Mouse (Mus musculus) urinary bladder, postnatal 25 days (tissue): Measurements from ENCODE around the gene Pls1.
A peak's percentile ranks its signal among the peaks of the same experiment; 100 is the strongest.

Experiments used
- DNase-seq: peaks from one replicate; pipeline ENCODE4 v3.0.0; 2022; ENCODE audit warnings: low spot score

Gene Pls1

GRCm38 (mm10) chr9:95801610-95802451 lies 43.3 kb downstream of the Pls1 start:
- no peak for DNase-seq

- no peak for DNase-seq
Observed at GRCm38 (mm10) chr9:95796323-95796722, 48.8 kb downstream of the Pls1 start.

DNA sequence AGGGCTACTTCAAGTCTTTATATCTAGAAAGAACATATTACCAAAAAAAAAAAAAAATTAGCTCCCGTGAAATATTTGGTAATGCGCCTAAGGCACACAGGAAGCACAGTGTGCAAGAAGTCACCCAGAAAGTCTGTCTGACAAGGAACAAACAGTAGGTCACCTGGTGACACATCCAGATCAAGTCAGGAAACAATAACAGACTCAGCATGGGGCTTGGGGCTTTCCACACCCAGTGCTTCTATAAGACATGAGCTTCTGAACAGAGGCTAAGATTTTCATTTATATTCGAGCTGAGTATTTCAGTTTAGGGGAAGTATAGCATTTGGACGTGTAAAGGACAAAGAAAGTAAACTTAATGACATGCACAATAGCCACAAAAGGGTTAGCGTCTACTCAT lies 49.3 kb downstream of the Pls1 start:
- DNase-seq, result no peak

DNA sequence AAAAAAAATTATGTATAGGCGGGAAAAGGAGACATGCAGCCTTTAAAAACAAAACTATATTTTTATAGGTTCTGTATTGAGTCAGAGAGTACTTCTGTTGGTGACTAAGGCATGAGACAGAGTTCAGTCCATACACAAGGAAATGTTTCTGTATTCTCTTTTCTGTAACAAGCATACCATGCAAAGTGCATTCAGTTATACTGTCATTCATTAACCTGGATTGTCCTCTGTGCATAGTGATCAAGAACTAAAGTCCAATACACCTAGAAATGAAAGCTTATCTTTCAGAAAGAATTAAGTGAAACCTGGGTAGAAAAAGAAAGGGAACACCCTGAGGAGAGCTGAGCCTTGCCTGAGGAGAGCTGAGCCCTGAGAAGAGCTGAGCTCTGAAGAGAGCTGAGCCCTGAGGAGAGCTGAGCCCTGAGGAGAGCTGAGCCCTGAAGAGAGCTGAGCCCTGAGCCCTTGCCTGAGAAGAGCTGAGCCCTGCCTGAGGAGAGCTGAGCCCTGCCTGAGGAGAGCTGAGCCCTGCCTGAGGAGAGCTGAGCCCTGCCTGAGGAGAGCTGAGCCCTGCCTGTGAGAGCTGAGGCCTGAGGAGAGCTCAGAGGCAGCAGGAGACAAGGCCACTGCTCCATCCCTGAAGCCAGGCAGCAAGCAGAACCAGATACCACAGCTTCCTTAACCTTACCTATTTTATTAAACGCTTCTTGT lies 49.9 kb downstream of the Pls1 start:
- DNase-seq, result no peak

DNA sequence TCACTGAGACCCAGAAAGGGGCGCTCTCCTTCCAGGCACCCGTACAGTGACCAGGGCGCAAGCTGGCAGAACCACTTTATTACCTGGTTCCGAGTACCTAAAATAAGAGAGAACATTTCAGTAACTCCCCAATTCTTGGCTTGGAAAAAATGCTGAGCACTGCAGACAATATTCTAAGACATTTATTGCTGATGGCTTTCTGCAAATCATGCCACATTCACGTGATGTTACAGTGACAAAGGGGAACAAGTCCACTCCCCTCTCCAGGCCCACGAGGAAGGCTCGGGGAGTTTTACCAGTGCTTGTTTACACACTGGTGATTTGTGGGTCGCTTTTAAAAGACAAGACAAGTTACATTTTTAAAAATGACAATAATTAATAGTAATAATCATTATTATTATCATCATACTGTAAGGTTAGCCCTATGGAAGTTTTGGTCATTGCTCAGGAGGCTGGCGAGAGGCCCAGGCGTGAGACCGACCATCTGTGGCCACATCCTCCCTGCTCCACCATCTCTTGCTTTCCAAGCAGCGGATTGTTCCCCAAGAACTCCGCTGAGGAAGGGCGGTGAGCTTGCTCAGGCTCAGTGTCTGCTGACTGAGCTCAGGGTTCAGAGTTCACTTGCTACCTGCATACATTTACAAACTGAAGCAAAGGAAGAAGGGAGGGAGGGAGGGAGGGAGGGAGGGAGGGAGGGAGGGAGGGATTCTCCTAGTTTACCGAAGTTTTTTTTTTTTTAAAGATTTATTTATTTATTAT lies 50.9 kb downstream of the Pls1 start:
- no peak for DNase-seq

DNA sequence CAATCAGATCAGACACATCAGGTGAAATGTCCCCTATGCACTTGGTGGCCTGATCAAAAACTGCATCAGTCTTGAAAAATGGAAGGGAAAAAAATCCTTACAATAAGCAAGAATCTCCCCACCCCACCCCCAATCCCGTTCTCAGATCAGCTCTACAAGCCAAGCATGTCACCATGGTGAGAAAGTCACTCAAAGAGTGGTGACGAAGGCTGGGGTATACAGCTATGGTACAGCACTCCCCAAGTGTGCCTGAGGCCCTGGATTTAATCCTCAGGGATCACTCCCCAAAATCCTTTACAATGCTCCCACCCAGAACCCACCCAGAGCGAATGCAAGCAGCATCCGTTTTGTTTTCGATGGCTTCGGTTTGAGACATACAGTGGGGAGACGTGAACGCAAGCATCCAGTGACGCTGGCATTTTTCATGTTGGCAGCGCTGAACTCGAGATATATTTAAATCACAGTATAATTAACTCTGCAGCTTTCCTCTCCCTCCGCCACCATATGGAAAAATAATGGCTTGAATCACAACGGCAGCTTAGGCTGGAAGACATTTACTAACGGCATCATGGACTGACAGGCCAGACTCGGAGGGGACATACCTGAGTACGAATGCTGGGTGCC lies 60.1 kb downstream of the Pls1 start:
- no peak for DNase-seq

DNA sequence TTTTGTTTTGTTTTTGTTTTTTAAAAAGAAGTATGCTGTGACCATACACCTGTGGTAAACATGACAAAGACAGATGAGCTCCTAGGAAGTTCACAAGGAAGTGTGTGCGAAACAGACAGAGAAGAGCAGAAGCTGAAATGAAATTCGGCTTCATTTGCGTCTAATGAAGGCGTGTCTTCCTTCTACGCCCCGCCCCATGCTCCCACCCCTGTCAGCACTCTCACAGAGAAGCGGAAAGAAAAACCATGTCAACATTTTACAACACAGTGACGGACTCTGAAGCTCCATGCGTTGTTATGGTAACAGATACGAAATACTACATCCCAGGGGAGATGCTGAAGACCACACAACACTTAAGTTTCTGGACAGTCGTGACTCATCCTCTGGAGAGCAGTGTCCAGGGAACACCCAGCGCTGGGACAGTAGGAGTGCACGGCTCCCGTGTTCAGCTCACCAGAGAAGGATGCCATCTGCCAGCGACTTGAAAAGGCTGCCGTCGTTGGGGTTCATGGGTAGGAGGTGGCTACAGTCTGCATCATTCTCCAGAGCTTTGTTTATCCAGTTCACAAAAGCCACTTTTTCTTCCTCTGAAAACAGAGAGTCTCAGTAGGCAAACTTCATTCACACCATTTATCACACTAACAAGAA lies 61.3 kb downstream of the Pls1 start:
- DNase-seq, result no peak

GRCm38 (mm10) chr9:95771671-95772070 lies 73.4 kb downstream of the Pls1 start:
- DNase-seq, result no peak

GRCm38 (mm10) chr9:95763218-95763617 lies 81.9 kb downstream of the Pls1 start:
- no peak for DNase-seq

DNA sequence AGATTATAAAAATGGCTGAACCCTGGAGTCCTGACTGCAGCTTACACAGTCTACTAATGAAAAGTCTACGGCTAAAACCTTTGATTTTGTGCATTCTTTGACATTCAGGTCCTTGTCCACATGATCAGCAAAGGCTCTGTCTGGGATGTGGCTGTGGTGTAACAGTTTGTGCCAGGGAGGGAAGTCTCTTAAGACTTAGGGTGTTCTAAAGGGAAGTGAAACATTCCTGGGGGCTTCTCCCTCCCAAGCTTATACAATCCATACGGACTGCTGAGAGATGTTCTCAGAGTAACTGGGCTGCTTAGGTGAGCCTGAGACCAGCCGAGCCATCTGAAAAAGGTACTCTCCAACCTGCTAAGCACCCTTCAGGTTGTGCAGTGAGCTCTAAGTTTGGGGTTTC lies 82.9 kb downstream of the Pls1 start:
- no peak for DNase-seq

- no peak for DNase-seq
Observed at GRCm38 (mm10) chr9:95761381-95761780, 83.7 kb downstream of the Pls1 start.

- DNase-seq, result no peak
Observed at GRCm38 (mm10) chr9:95750746-95751145, 94.4 kb downstream of the Pls1 start.

DNA sequence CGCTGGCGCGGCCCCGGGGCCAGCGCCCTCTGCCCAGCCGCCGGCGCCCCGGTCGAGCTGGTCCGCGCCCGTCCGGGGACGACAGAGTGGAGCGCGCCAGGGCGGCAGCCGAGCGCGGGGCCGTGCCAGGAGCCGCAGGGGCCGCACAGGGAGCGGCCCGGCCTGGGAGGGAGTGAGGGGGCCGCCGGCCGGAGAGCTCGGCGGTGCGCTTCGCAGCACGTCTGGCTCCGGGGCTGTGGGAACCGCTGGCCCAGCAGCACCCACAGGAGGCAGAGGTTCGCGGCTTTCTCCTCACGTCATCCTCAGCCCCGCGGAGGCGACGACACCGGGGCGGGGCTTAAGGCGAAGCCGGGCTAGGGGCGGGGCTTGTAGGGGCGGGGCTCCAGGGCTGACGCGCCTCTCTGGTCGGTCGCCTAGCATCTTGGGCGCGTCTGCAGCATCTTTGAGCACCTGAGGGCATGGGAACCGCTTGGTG lies 95.0 kb downstream of the Pls1 start, which contains the start of gene Trpc1:
TSS of gene Trpc1 (minus strand) at position 339 of the 475 bp plus-strand sequence.
- DNase-seq, result peak; percentile 70

DNA sequence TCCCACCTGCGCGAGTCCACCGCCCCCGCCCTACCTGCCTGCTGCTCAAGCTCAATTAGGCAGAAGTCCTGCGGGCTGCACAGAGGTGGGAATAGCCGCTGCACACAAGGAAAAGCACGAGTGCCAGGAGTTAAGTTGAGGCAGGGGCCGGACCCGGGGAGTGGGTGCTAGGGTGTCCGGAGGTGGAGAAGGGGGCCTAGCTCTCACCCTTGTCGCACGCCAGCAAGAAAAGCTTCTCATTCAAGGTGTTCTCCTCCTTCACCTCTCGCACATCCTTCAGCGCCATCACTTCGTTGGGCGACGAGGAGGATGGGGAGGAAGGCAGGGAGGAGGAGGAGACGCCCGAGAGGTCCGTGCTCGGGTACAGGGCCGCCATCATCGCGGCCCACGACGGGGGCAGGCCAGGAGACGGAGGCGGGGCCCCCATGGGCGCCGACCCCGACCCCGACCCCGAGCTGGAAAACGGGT lies 95.6 kb downstream of the Pls1 start:
- DNase-seq, result no peak

GRCm38 (mm10) chr9:95747298-95747697 lies 97.8 kb downstream of the Pls1 start:
- no peak for DNase-seq

GRCm38 (mm10) chr9:95744845-95745613 lies 100.1 kb downstream of the Pls1 start:
- no peak for DNase-seq

GRCm38 (mm10) chr9:95736238-95736637 lies 108.9 kb downstream of the Pls1 start:
- DNase-seq, result no peak

GRCm38 (mm10) chr9:95712574-95712973 lies 132.5 kb downstream of the Pls1 start:
- DNase-seq, result no peak

DNA sequence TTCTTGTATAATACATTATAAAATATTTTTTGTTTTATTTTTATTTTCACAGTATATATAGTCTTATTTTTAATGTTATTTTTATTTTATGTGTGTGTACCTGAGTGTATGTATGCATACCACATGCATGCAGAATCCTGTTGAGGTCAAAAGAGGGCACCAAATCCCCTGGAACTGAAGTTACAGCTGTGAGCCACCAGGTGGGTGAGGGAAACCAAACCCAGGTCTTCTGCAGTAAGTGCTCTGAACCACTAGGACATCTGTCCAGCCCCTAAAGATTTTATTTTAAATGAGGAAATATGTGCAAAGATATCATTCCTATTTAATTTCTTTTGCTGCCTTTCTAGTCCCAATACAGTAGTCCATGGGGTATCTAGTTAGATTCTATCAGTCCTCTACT lies 136.2 kb downstream of the Pls1 start:
- no peak for DNase-seq

DNA sequence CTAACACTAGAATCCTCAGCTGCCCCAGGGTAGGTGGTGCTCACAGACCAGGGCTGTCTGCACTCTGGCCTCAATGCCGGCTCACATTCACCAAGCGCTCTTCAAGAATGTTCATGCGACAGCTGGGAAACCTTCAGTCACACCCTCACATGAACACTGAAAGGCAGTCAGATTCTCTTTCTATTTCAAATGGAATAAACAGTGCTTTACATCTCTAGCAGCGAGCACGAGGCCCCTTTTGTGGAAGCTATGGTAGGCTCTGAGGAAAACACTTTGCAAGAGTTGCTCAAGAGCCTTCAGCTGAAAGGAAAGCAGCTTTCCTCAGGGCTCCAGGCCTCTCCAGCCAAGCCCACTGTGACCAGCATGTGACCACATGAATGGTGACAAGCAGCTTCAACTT lies 139.7 kb downstream of the Pls1 start:
- no peak for DNase-seq

DNA sequence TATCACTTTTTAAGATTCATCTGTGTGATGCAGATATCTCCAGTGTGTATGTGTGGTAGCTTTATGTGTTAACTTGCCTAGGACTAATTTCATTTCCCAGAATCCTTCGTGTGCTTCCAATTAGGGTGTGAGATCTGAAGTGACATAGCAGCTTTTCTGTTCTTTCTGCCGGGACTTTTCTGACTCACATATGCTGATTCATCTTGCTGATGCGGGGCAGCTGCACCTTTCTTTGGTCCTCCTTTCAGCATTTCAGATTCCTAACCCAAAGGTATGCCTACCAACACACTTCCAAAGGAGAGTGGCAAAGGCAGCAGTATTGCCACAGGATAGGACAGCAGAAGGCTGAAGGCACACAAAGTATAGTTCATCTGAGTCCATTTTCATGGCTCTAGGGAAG lies 141.0 kb downstream of the Pls1 start:
- no peak for DNase-seq
